Mouse (Mus musculus) embryonic facial prominence, embryonic 10.5 days (tissue): ENCODE measurements around the gene Atp6v1f. TPM values are rescaled to one million over a fixed set of nuclear protein-coding genes. Genes with fewer than 3 reads are reported as not detected.
A peak's percentile ranks its signal among the peaks of the same experiment; 100 is the strongest.

Source experiments
- DNase-seq: peaks from one replicate; pipeline ENCODE4 v3.0.0-alpha.2; 2017; ENCODE audit warnings: low spot score
- H3K27ac ChIP-seq: fragments of 300-500 bp; sonication (generic); replicated peaks from 2 replicates; pipeline ENCODE4 v1.5.1; 2016; ENCODE audit warnings: mild to moderate bottlenecking
- H3K27me3 ChIP-seq: fragments of 300-500 bp; sonication (generic); replicated peaks from 2 replicates; pipeline ENCODE4 v1.6.1; 2016; ENCODE audit warnings: low read depth, mild to moderate bottlenecking; ENCODE audit not compliant: poor library complexity, severe bottlenecking
- H3K36me3 ChIP-seq: fragments of 300-500 bp; sonication (generic); replicated peaks from 2 replicates; pipeline ENCODE4 v1.6.1; 2016; ENCODE audit warnings: mild to moderate bottlenecking, moderate library complexity
- H3K4me1 ChIP-seq: fragments of 300-500 bp; sonication (generic); 2 replicates; pipeline ENCODE4 v1.6.1; 2016
- H3K4me3 ChIP-seq: fragments of 300-500 bp; sonication (generic); 2 replicates; pipeline ENCODE4 v1.5.1; 2016; ENCODE audit warnings: mild to moderate bottlenecking, moderate library complexity
- H3K9me3 ChIP-seq: fragments of 300-500 bp; sonication (generic); 2 replicates; pipeline ENCODE4 v1.6.1; 2016; ENCODE audit warnings: mild to moderate bottlenecking
- WGBS: fragments of 180-500 bp; shearing (Covaris S2); methylation state at CpG from one replicate; pipeline ENCODE4 v1.1.7; 2016; 5-methylcytosine and 5-hydroxymethylcytosine counted together
- polyA plus RNA-seq: library from polyadenylated mRNA; unstranded; fragments of >200 nt; fragmentation: Nextera tagmentation; extraction: Ambion mirVana; gene quantifications from 2 replicates; pipeline ENCODE4 v1.2.1, GENCODE M21; 2016

The Atp6v1f gene
- polyA plus RNA-seq, 1 experiment from 2014 or later = 207 TPM

- peaks cover 13% of the 10 kb centered on the region; the same call in 1 of the 2 replicates for H3K36me3 ChIP-seq
- WGBS = 22% methylated on average over 8 of the region's 8 CpGs
- peak overlapping the region; percentile 68 for H3K4me3 ChIP-seq
- DNase-seq = no peak
- peaks cover 72% of the 10 kb centered on the region for H3K27me3 ChIP-seq
- peaks cover 62% of the 10 kb centered on the region for H3K4me1 ChIP-seq
- H3K9me3 ChIP-seq = no peaks in the 10 kb centered on the region
- peak overlapping the region; percentile 90 for H3K27ac ChIP-seq
Measured at GRCm38 (mm10) chr6:29506834-29507233, 39.3 kb downstream of the Atp6v1f start.

GRCm38 (mm10) chr6:29507447-29508309 is 40.2 kb downstream of the Atp6v1f start, which contains the start of gene Kcp:
Gene Kcp, minus strand, starts transcription at chr6:29507952.
- H3K9me3 ChIP-seq = no peaks in the 10 kb centered on the region
- WGBS = 2% methylated on average over 47 of the region's 47 CpGs
- peak within 1 kb of the TSS; percentile 90 for H3K27ac ChIP-seq
- peaks cover 69% of the 10 kb centered on the region for H3K4me1 ChIP-seq
- peak; percentile 73 for DNase-seq
- peaks cover 78% of the 10 kb centered on the region for H3K27me3 ChIP-seq
- peak within 1 kb of the TSS; percentile 68 for H3K4me3 ChIP-seq
- H3K36me3 ChIP-seq = peaks cover 8% of the 10 kb centered on the region; the same call in 1 of the 2 replicates

DNA sequence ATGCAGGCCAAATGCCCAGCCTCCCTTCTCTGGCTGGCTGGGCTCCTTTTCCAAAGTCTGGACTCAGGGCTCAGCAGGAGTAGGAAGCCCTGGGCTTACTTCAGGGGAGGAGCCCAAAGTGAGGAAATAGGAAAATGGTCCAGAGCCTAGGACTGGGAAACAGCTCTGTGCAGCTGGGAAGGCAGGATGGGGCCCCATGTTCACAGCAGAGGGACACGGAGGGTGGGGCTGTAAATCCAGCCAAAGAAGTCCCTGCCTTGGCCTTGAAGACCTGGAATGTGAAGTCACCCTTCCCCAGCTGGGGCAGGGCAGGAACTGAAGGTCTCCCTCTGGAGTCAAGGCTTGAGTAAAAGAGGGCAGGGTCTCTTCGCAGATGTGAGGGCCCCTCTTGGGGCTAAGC is 41.6 kb downstream of the Atp6v1f start:
- Histone ChIP-seq H3K4me1 (peaks cover 83% of the 10 kb centered on the region), H3K27ac (peak overlapping the region; percentile 55), H3K9me3 (no peaks in the 10 kb centered on the region), H3K36me3 (peaks cover 4% of the 10 kb centered on the region; the same call in 1 of the 2 replicates), H3K27me3 (peaks cover 71% of the 10 kb centered on the region), H3K4me3 (no peak overlapping the region)
- WGBS = 44% methylated on average over 2 of the region's 2 CpGs
- DNase-seq = no peak

DNA sequence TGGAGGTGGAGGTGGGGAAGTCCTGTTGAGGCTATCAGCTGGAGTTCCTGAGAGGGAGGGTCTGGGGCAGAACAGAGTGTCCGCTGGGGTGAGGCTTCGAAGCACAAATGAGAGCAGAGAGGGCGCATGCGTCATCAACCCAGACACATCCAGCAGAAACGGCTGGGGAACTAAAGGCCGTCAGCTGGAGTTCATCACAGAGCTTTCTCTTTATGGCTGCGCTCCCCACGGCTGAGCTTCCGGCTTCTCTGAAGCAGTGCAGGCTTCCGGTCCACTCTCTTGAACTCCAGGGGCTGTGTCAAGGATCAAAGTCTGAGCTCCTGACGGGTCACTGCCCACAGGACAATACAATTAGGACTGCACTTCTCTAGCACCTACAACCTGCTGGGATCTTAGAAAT is 45.8 kb downstream of the Atp6v1f start:
- under 1% methylated on average over 11 of the region's 11 CpGs for WGBS
- H3K36me3 ChIP-seq = no peaks in the 10 kb centered on the region
- peaks cover 62% of the 10 kb centered on the region for H3K4me1 ChIP-seq
- peak overlapping the region; percentile 42 for H3K4me3 ChIP-seq
- H3K27ac ChIP-seq = peak overlapping the region; percentile 83
- peaks cover 71% of the 10 kb centered on the region for H3K27me3 ChIP-seq
- no peaks in the 10 kb centered on the region for H3K9me3 ChIP-seq
- DNase-seq = peak; percentile 86

- WGBS = 10% methylated on average over 5 of the region's 5 CpGs
- no peaks in the 10 kb centered on the region for H3K9me3 ChIP-seq
Measured at GRCm38 (mm10) chr6:29517139-29517538, 49.6 kb downstream of the Atp6v1f start.

More at GRCm38 (mm10) chr6:29517139-29517538, 49.6 kb downstream of the Atp6v1f start:
- H3K36me3 ChIP-seq = no peaks in the 10 kb centered on the region
- H3K27me3 ChIP-seq = peaks cover 50% of the 10 kb centered on the region
- H3K27ac ChIP-seq = no peak overlapping the region
- DNase-seq = peak; percentile 81
- no peak overlapping the region for H3K4me3 ChIP-seq
- peaks cover 29% of the 10 kb centered on the region for H3K4me1 ChIP-seq

Other genes starting within 250 kb of the Atp6v1f start
- 35.3 and 39.9 TPM in 2 replicates for gene Hilpda, start 195.2 kb upstream of the Atp6v1f start, polyA plus RNA-seq
- gene Fam71f2, start 188.1 kb upstream of the Atp6v1f start, polyA plus RNA-seq = 0.25 and 0.34 TPM in 2 replicates
- not detected in 2 replicates for gene Fam71f1, start 148.6 kb upstream of the Atp6v1f start, polyA plus RNA-seq
- 228 and 237 TPM in 2 replicates for gene Calu, start 119.6 kb upstream of the Atp6v1f start, polyA plus RNA-seq
- 0.25 and 0.40 TPM in 2 replicates for gene Opn1sw, start 79.2 kb upstream of the Atp6v1f start, polyA plus RNA-seq
- 18.6 and 23.1 TPM in 2 replicates for gene Ccdc136, start 71.4 kb upstream of the Atp6v1f start, polyA plus RNA-seq
- 4.0 and 4.5 TPM in 2 replicates for gene Flnc, start 34.5 kb upstream of the Atp6v1f start, polyA plus RNA-seq
- gene Atp6v1fnb, start 3.7 kb downstream of the Atp6v1f start, polyA plus RNA-seq = 0.28 TPM in 1 of 2 replicates, not detected in the other
- gene Kcp, start 40.2 kb downstream of the Atp6v1f start, polyA plus RNA-seq = 18.5 and 21.2 TPM in 2 replicates
- gene Irf5, start 58.9 kb downstream of the Atp6v1f start, polyA plus RNA-seq = 2.3 and 2.7 TPM in 2 replicates
- 124 and 125 TPM in 2 replicates for gene Tnpo3, start 142.2 kb downstream of the Atp6v1f start, polyA plus RNA-seq
- gene Tspan33, start 226.5 kb downstream of the Atp6v1f start, polyA plus RNA-seq = 6.0 and 7.4 TPM in 2 replicates